Mouse (Mus musculus): ENCODE results near the gene Mpz. TPM values are rescaled to one million over a fixed set of nuclear protein-coding genes. Genes with fewer than 3 reads are reported as not detected.

Gene Mpz
- total and polyA plus RNA-seq, 2 experiments from 2014 or later = 0.49 to 0.63 TPM

DNA sequence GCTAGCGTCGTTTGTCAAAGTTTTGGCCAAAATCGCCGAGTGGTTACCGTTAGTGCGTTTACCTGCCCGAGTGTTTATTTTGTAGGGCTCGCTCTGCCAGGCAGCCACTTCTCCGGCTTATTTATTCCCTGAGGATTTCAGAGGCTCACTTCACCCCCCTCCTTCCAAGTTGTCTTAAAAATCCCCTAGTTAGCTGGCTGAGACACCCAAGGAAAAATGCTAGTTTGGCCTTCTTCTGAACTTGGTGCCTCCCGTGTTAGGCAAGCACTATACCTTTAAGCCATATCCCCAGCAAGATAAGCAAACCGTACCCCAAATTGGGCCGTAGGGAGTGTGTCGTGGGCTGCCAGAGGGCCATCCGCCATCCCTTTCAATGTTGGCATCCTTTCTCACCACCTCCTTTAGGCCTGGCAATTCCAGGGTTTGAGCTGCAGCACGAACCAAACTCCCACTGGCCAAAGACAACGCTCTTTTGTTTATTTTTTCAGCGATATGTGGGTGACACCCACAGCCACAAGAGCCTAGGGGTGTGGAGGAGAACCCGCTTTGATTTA, 404 bp downstream of the Mpz start:
- WGBS = 3% methylated on average over 18 of the region's 18 CpGs
- ATAC-seq (ENCODE audit: low FRiP score) = 0 out of 2 replicates have a peak, but pooled peaks have one; percentile 6
- DNase-seq (ENCODE audit: low spot score) = peak; percentile 14
- Histone ChIP-seq H3K27ac (ENCODE audit: low read depth, low read length) (peak overlapping the region; percentile 86), H3K4me2 (ENCODE audit: low read depth, low read length, poor library complexity, severe bottlenecking) (peak overlapping the region; percentile 83), H3K9ac (replicated peaks; ENCODE audit: low read length, poor library complexity, severe bottlenecking) (peak overlapping the region; percentile 44), H3K27me3 (ENCODE audit: insufficient read depth, low read length) (0 out of 2 replicates have a peak, but pooled peaks cover under 1% of the 10 kb centered on the region), H3K9me3 (ENCODE audit: low read length) (no peaks in the 10 kb centered on the region), H3K4me3 (ENCODE audit: low read depth, low read length) (peak overlapping the region; percentile 82), H3K4me1 (ENCODE audit: insufficient read depth, low read length) (peaks cover 10% of the 10 kb centered on the region), H3K36me3 (ENCODE audit: insufficient read depth, low read length) (no peaks in the 10 kb centered on the region)
- no peak for TF ChIP-seq CTCF (IDR thresholded peaks at IDR 0.05)

DNA sequence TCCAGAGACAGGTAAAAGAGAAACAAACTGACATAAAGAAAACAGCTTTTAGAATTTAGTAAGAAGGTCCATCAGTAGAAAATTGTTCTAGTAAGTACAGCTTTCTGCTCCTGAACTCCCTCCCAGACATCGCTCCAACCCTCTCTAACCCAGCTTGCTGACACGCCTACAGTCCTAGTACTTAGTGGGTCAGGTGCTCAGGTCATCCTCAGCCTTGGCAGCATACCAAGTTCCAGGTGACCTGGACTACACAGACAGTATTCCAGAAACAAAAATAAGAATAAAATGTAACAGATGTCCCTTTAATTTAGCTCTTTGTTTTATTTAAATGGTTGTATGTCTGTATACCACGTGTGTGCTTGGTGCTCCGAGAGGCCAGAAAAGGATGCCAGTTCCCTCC, 1.5 kb downstream of the Mpz start:
- H3K4me2 ChIP-seq (ENCODE audit: low read depth, low read length, poor library complexity, severe bottlenecking) = no peak overlapping the region
- no peaks in the 10 kb centered on the region for H3K36me3 ChIP-seq (ENCODE audit: insufficient read depth, low read length)
- DNase-seq (ENCODE audit: low spot score) (no peak), ATAC-seq (ENCODE audit: low FRiP score) (no peak)
- H3K4me3 ChIP-seq (ENCODE audit: low read depth, low read length) = no peak overlapping the region
- H3K9me3 ChIP-seq (ENCODE audit: low read length) = no peaks in the 10 kb centered on the region
- 0 out of 2 replicates have a peak, but pooled peaks cover 3% of the 10 kb centered on the region for H3K27me3 ChIP-seq (ENCODE audit: insufficient read depth, low read length)
- H3K27ac ChIP-seq (ENCODE audit: low read depth, low read length) = no peak overlapping the region
- TF ChIP-seq CTCF (IDR thresholded peaks at IDR 0.05) = no peak
- peaks cover 10% of the 10 kb centered on the region for H3K4me1 ChIP-seq (ENCODE audit: insufficient read depth, low read length)
- no peak overlapping the region for H3K9ac ChIP-seq (replicated peaks; ENCODE audit: low read length, poor library complexity, severe bottlenecking)
- 82% methylated on average over 4 of the region's 4 CpGs for WGBS

- Histone ChIP-seq H3K27ac (ENCODE audit: low read depth, low read length) (no peak overlapping the region), H3K4me2 (ENCODE audit: low read depth, low read length, poor library complexity, severe bottlenecking) (no peak overlapping the region), H3K4me3 (ENCODE audit: low read depth, low read length) (no peak overlapping the region), H3K9ac (replicated peaks; ENCODE audit: low read length, poor library complexity, severe bottlenecking) (no peak overlapping the region), H3K27me3 (ENCODE audit: insufficient read depth, low read length) (peaks cover 11% of the 10 kb centered on the region; the same call in 1 of the 2 replicates), H3K4me1 (ENCODE audit: insufficient read depth, low read length) (no peaks in the 10 kb centered on the region), H3K36me3 (ENCODE audit: insufficient read depth, low read length) (no peaks in the 10 kb centered on the region), H3K9me3 (ENCODE audit: low read length) (no peaks in the 10 kb centered on the region)
- no peak for TF ChIP-seq CTCF (IDR thresholded peaks at IDR 0.05)
- DNase-seq (ENCODE audit: low spot score) = no peak
- no peak for ATAC-seq (ENCODE audit: low FRiP score)
- 72% methylated on average over 3 of the region's 3 CpGs for WGBS
Measured at GRCm38 (mm10) chr1:171156644-171157043, 6.1 kb downstream of the Mpz start.

DNA sequence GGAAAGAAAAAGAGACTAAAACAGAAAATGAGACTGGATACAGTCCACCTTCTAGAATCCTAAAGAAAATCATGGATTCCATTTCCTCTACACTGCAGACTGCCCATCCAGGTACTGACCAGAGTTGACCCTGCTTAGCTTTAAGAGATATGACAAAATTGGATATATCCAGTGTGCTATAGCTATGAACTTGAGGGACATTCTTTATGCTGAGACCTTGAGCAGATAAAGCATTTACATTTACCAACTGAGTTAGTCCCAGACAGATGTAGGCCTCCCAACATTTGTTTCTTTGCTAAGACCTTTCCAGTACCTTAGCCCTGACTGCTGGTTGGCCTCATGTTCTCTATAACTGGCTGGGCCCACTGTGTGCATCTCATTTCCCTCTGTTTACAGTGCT, 7.5 kb downstream of the Mpz start:
- no peak overlapping the region for H3K9ac ChIP-seq (replicated peaks; ENCODE audit: low read length, poor library complexity, severe bottlenecking)
- DNase-seq (ENCODE audit: low spot score) (no peak), ATAC-seq (ENCODE audit: low FRiP score) (no peak)
- H3K36me3 ChIP-seq (ENCODE audit: insufficient read depth, low read length) = no peaks in the 10 kb centered on the region
- no peak for TF ChIP-seq CTCF (IDR thresholded peaks at IDR 0.05)
- no peak overlapping the region for H3K27ac ChIP-seq (ENCODE audit: low read depth, low read length)
- no peaks in the 10 kb centered on the region for H3K4me1 ChIP-seq (ENCODE audit: insufficient read depth, low read length)
- no peak overlapping the region for H3K4me2 ChIP-seq (ENCODE audit: low read depth, low read length, poor library complexity, severe bottlenecking)
- H3K4me3 ChIP-seq (ENCODE audit: low read depth, low read length) = no peak overlapping the region
- peaks cover 11% of the 10 kb centered on the region; the same call in 1 of the 2 replicates for H3K27me3 ChIP-seq (ENCODE audit: insufficient read depth, low read length)
- no peaks in the 10 kb centered on the region for H3K9me3 ChIP-seq (ENCODE audit: low read length)

DNA sequence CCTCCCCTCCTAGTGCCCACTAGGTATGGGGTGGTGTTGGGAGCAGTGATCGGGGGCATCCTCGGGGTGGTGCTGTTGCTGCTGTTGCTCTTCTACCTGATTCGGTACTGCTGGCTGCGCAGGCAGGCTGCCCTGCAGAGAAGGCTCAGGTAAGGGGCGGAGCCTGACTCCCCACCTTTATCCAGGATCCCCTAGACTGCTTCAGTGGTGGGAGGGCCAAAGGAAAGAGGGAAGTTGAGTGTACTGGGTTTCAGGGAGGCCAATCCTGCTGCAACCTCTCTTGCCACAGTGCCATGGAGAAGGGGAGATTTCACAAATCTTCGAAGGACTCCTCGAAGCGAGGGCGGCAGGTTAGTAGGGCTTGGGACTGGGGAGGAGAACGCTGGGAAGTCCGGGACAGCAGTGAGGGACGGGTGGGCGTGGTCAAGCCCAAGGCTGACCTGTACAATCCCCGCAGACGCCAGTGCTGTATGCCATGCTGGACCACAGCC, 9.0 kb downstream of the Mpz start:
- 6% methylated on average over 15 of the region's 15 CpGs for WGBS
- no peak for DNase-seq (ENCODE audit: low spot score)

DNA sequence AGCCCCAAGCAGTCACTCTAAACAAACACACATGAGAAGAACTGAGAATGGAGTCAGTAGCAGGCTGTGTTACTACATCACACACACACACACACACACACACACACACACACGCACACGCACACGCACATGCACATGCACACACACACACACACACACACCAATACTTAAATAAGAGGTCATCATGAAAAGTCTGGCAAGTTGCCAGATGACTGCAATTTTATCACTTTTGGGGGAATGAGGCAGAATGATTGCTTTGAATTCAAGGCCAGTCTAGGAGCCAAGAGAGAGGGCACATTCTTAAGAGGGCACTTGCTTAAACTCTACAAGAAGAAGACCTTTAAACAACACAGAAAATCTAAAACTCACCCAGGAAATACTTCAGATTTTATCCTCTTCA, 12.0 kb downstream of the Mpz start:
- TF ChIP-seq CTCF (IDR thresholded peaks at IDR 0.05) = no peak
- ATAC-seq (ENCODE audit: low FRiP score) = no peak
- no peak for DNase-seq (ENCODE audit: low spot score)
- 91% methylated on average over 3 of the region's 3 CpGs for WGBS
- H3K4me2 ChIP-seq (ENCODE audit: low read depth, low read length, poor library complexity, severe bottlenecking) = no peak overlapping the region
- H3K36me3 ChIP-seq (ENCODE audit: insufficient read depth, low read length) = no peaks in the 10 kb centered on the region
- no peaks in the 10 kb centered on the region for H3K9me3 ChIP-seq (ENCODE audit: low read length)
- H3K4me1 ChIP-seq (ENCODE audit: insufficient read depth, low read length) = no peaks in the 10 kb centered on the region
- no peak overlapping the region for H3K9ac ChIP-seq (replicated peaks; ENCODE audit: low read length, poor library complexity, severe bottlenecking)
- H3K27ac ChIP-seq (ENCODE audit: low read depth, low read length) = no peak overlapping the region
- H3K27me3 ChIP-seq (ENCODE audit: insufficient read depth, low read length) = peaks cover 8% of the 10 kb centered on the region; the same call in 1 of the 2 replicates
- H3K4me3 ChIP-seq (ENCODE audit: low read depth, low read length) = no peak overlapping the region

More for the DNA sequence above, 9.0 kb downstream of the Mpz start:
- Histone ChIP-seq H3K27me3 (ENCODE audit: insufficient read depth, low read length) (peaks cover 11% of the 10 kb centered on the region; the same call in 1 of the 2 replicates), H3K9me3 (ENCODE audit: low read length) (no peaks in the 10 kb centered on the region), H3K4me3 (ENCODE audit: low read depth, low read length) (0 out of 2 replicates have a peak overlapping the region, but pooled peaks have one; percentile 2), H3K9ac (replicated peaks; ENCODE audit: low read length, poor library complexity, severe bottlenecking) (no peak overlapping the region), H3K36me3 (ENCODE audit: insufficient read depth, low read length) (no peaks in the 10 kb centered on the region), H3K27ac (ENCODE audit: low read depth, low read length) (no peak overlapping the region), H3K4me1 (ENCODE audit: insufficient read depth, low read length) (no peaks in the 10 kb centered on the region), H3K4me2 (ENCODE audit: low read depth, low read length, poor library complexity, severe bottlenecking) (peak overlapping the region; percentile 28)
- peak; percentile 18; the same call in 1 of the 2 replicates for ATAC-seq (ENCODE audit: low FRiP score)
- TF ChIP-seq CTCF (IDR thresholded peaks at IDR 0.05) = peak; percentile 25; the same call in 1 of the 2 replicates
